Mouse (Mus musculus): ENCODE results near the gene Snx9. TPM values are rescaled to one million over a fixed set of nuclear protein-coding genes. Genes with fewer than 3 reads are reported as not detected.

The Snx9 gene
- 10 to 100 TPM in 1 of 2 experiments, 1 to 10 TPM in 1; 8.5 to 12.1 TPM for total RNA-seq (2023)

GRCm38 (mm10) chr17:5841128-5841942 is at the start of gene Snx9:
Snx9 (plus strand) TSS chr17:5841329.

GRCm38 (mm10) chr17:5941230-5942043 is 100.3 kb downstream of the Snx9 start, which contains the start of gene Synj2:
Synj2 (plus strand) TSS chr17:5941280.

Other genes starting within 250 kb of the Snx9 start
- 10 to 100 TPM; 18.0 to 21.8 TPM for gene Synj2, start 100.0 kb downstream of the Snx9 start, total RNA-seq (2023)
- 1 to 10 TPM; 5.7 to 8.1 TPM for gene Serac1, start 238.4 kb downstream of the Snx9 start, total RNA-seq (2023)
- gene Gtf2h5, start 238.5 kb downstream of the Snx9 start, total RNA-seq (2023), result 10 to 100 TPM; 52.8 to 59.8 TPM